Mouse (Mus musculus) layer of hippocampus, adult 8-10 months (tissue): ENCODE measurements around the gene Elp1. TPM values are rescaled to one million over a fixed set of nuclear protein-coding genes. Genes with fewer than 3 reads are reported as not detected.

Experiments
- DNase-seq, 2 experiments: peaks; one replicate each; pipeline ENCODE4 v3.0.0; 2022; ENCODE audit warnings: low spot score in 2 of 2
- total RNA-seq, 4 experiments: library from RNA; stranded (reverse); gene quantifications; 2 replicates each; pipeline ENCODE4 v1.2.4; 2022

The Elp1 gene
- total RNA-seq, result 10 to 100 TPM; 57.1 to 81.6 (median 66.7) TPM

- peak; percentile 89 to 96 for DNase-seq
Observed at GRCm38 (mm10) chr4:56801907-56802668, at the start of gene Elp1, which contains the start of gene Fam206a. Elp1 (minus strand) TSS chr4:56802331. Fam206a (plus strand) TSS chr4:56802345.

- no peak for DNase-seq
Observed at GRCm38 (mm10) chr4:56850724-56851123, 48.6 kb upstream of the Elp1 start.

- DNase-seq, result no peak
Observed at GRCm38 (mm10) chr4:56848044-56848443, 45.9 kb upstream of the Elp1 start.

GRCm38 (mm10) chr4:56847400-56847799 lies 45.3 kb upstream of the Elp1 start:
- DNase-seq, result no peak

GRCm38 (mm10) chr4:56845896-56846533 lies 43.9 kb upstream of the Elp1 start:
- no peak for DNase-seq

- no peak for DNase-seq
Observed at GRCm38 (mm10) chr4:56844911-56845310, 42.8 kb upstream of the Elp1 start.

- DNase-seq, result no peak
Observed at GRCm38 (mm10) chr4:56843963-56844362, 41.8 kb upstream of the Elp1 start.

- no peak for DNase-seq
Observed at GRCm38 (mm10) chr4:56842501-56842900, 40.4 kb upstream of the Elp1 start.

GRCm38 (mm10) chr4:56840297-56840696 lies 38.2 kb upstream of the Elp1 start:
- no peak for DNase-seq

- DNase-seq, result no peak
Observed at GRCm38 (mm10) chr4:56837661-56838060, 35.5 kb upstream of the Elp1 start.

GRCm38 (mm10) chr4:56831998-56832397 lies 29.9 kb upstream of the Elp1 start:
- DNase-seq, result no peak

GRCm38 (mm10) chr4:56831013-56831609 lies 29.0 kb upstream of the Elp1 start:
- no peak for DNase-seq

GRCm38 (mm10) chr4:56829511-56829921 lies 27.4 kb upstream of the Elp1 start:
- peak; percentile 54 to 67 for DNase-seq

- DNase-seq, result no peak
Observed at GRCm38 (mm10) chr4:56828932-56829331, 26.8 kb upstream of the Elp1 start.

GRCm38 (mm10) chr4:56824231-56824630 lies 22.1 kb upstream of the Elp1 start:
- DNase-seq, result no peak

GRCm38 (mm10) chr4:56820017-56820550 lies 18.0 kb upstream of the Elp1 start:
- no peak for DNase-seq

GRCm38 (mm10) chr4:56815131-56815530 lies 13.0 kb upstream of the Elp1 start:
- no peak for DNase-seq

- no peak for DNase-seq
Observed at GRCm38 (mm10) chr4:56812096-56812495, 10.0 kb upstream of the Elp1 start.

GRCm38 (mm10) chr4:56811642-56812041 lies 9.5 kb upstream of the Elp1 start:
- no peak for DNase-seq

- no peak for DNase-seq
Observed at GRCm38 (mm10) chr4:56809050-56809449, 6.9 kb upstream of the Elp1 start.

GRCm38 (mm10) chr4:56802669-56803150 lies 579 bp upstream of the Elp1 start:
- no peak for DNase-seq

- no peak for DNase-seq
Observed at GRCm38 (mm10) chr4:56791373-56791772, 10.8 kb downstream of the Elp1 start.
